Mouse (Mus musculus) lung, adult 2 months (tissue): ENCODE results near the gene Cpne8.

Source experiments
- CTCF ChIP-seq: fragments of 200-500 bp; IDR thresholded peaks from 2 replicates; pipeline ENCODE4 v1.5.1; 2011; ENCODE audit warnings: mild to moderate bottlenecking, low read length, control low read depth; ENCODE audit not compliant: insufficient read depth
- POLR2A ChIP-seq: fragments of 200-500 bp; IDR thresholded peaks from 2 replicates; pipeline ENCODE4 v1.6.1; 2011; ENCODE audit warnings: low read depth, mild to moderate bottlenecking, control low read depth, low read length, borderline replicate concordance; ENCODE audit errors: extremely low read depth

DNA sequence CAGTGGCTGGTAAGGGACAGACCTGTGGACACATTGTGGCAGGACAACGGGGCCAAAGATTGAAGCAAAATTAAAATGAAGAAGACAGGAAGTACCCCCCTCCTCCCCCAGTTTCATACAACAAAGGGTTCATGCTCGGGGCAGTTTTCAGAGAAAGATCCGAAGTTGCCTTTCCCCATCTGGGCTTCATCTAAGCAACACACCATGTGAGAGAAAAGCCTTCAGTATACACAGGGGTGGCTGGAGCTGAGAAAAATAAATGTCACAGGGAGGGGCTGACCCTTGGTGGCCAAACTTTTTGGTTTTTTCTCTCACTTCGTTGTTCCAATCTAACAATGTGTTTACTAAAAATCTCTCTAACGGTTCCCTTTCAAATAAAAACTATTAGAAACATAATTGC is 135.8 kb downstream of the Cpne8 start:
- TF ChIP-seq POLR2A (no peak), CTCF (no peak)
